Mouse (Mus musculus): ENCODE measurements around the gene Pde4d.

Pde4d gene

DNA sequence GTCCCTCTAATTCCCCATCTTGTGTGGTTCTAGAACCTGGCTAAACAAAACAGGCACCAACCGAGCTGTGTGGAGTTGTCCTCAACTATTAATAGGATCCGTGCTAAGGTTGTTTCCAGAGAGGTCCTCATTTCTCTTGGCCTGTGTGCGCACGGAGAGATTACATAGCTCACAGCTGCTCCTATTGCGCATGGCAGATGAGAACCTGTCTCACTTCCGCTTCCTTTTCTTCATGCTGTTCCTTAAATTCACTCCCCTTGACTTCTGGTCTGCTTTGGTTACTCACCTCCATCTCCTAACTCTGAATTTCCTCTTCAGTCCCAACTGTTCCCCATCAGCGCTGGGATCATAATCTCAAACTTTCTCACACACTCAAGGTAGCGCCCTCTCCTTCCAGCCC lies 956.6 kb downstream of the Pde4d start:
- no peak for DNase-seq (ENCODE audit: low spot score)

DNA sequence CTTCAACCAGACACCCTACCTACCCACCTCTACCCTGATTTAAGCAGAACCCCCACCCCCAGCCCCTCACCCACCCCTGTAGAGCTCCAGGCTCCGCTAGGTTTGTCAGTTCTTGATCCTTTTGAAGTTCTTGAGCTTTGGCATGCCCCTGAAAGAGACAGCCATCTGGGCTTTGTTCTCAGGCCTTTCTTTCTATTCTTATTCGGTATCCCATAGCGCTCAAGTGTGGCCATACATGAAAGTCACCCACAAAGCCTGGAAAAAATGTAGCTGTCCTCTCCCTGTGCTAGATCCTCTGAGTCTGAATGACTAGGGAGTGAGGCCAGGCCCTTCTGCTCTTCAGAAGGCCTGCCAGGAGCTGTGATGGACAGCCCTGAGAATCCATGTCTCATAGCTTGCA lies 957.6 kb downstream of the Pde4d start:
- no peak for DNase-seq (ENCODE audit: low spot score)

DNA sequence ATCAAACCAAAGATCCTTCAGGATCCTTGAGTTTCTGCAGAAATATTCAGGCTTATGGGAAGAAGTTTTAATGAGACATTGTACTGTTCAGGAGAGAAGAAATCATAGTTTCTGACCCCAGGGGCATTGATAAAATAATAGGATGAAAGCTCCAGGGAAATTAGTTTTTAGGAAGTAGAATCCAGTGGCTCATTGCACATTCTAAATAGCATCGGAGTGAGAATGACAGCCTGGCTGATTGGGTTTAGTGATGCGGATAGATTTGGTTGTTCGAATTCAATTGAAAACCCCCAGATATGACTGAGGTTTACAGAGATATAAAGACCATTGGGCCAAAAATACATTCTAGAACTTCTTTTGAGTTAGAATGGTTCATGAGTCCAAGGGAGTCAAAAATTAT lies 970.7 kb downstream of the Pde4d start:
- DNase-seq (ENCODE audit: low spot score) = no peak

- DNase-seq (ENCODE audit: low spot score) = no peak
Observed at GRCm38 (mm10) chr13:109424906-109425305, 975.2 kb downstream of the Pde4d start.

DNA sequence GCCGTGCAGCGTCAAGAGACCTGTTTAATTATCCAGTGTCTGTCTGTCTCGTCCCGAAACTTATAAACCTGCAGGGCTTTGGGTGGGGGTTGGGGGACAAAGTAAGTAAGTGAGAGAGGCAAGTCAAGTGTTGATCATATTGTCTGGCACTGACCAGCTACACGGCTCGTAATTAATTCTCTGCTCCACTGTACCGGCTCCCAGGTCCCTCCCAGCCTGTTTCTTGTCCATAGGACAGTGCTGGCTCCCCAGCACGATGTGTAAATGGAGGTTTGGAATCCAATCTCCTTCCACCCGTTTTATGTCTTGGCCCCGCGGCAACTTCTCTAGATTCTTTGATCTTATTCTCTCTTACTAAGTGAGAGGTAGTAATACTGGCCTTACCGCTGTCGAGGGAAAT lies 975.8 kb downstream of the Pde4d start:
- DNase-seq (ENCODE audit: low spot score) = no peak

DNA sequence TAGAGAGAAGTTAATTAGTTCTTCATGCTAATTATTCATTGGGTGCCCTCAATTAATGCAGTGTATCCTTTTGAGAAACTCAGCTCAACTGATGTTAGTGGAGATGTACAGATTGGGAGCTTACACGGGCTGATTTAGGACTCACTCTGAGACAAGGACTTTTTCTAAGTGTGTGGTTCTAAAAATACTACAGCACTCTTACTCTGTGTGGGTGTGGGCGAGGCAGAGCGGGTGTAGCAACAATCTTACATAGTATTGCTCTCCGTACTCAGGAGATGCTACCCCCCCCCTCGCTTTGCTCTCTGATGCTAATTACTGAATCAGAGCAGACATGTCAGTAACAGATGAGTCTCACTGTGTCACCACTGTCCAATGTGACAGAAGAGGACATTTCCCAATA lies 976.3 kb downstream of the Pde4d start:
- no peak for DNase-seq (ENCODE audit: low spot score)

GRCm38 (mm10) chr13:109427541-109427940 lies 977.8 kb downstream of the Pde4d start:
- no peak for DNase-seq (ENCODE audit: low spot score)

GRCm38 (mm10) chr13:109429544-109429943 lies 979.8 kb downstream of the Pde4d start:
- no peak for DNase-seq (ENCODE audit: low spot score)

DNA sequence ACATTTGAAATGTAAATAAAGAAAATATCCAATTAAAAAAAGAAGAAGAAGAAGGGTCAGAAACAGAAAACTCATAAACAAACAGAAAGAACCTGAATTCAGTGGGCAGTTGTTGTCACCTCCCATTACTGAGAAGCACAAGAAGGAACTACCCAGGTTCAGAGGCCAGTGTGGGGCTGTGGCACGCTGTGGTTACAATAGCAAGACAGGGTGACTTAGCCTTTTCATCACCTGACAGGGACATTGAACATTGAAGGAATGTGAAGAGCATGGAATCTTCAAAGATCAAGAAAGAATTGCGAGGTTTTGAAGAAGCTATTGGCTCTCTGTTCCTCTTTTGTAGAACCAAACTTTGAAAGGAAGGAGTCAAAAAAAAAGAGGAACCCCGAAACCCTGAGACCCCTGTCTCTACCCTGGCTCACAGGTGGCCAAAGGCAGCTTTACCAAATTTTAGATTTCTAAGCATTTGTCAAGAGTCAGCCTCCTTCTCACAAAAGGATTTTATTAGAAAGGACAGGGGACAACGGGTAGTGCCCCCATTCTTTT lies 987.6 kb downstream of the Pde4d start:
- DNase-seq (ENCODE audit: low spot score) = no peak

DNA sequence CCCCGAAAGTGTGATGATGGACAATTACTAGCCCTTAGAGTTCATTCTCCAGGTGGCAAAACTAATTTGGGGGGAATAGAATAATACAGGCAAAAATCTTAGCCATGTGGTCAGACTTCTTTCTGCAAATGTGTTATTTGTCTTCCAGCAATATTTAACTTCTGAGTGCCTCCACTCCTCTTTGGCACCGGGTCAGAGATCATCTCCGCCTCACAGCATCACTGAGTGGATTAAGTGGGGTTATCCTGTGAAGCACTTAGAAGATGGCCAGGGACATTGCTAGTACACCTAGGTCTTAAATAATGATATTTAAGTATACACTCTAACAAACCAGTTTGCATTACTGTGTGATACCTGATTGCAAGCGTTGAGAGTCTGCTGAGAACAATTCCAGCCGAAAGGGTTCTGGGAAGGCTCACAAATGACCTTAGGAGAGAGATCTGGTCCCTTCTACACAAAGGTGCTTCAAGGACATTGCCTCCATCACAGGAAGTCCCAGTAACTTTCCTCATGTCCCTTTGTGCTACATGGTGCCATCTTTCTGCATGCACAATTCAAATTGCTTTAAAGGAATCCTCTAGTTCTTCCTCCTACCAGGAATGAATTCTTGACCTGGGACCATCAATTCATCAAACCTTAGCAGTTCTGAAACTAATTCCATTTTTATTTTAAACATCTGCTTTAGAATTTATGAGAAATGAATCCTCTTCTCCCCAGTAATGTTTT lies 989.9 kb downstream of the Pde4d start:
- DNase-seq (ENCODE audit: low spot score) = no peak

DNA sequence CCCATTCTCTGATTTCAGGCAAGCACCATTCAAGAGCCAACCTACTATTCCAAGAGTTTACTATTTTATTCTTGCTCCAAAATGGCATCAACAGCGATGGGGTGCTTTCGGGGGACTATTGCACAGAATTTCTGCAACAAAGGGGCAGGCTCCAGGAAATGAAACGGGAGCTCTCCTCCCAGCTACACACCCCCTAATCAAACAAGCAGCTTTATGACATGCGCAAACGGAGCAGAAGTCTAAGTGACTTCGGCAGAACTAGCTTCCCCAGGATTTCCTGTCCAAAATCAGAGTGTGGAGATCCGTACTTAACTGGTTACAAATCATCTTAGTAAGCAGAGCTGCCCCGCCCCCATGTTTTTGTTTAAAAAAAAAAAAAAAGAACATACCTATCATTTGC lies 990.6 kb downstream of the Pde4d start:
- DNase-seq (ENCODE audit: low spot score) = no peak

DNA sequence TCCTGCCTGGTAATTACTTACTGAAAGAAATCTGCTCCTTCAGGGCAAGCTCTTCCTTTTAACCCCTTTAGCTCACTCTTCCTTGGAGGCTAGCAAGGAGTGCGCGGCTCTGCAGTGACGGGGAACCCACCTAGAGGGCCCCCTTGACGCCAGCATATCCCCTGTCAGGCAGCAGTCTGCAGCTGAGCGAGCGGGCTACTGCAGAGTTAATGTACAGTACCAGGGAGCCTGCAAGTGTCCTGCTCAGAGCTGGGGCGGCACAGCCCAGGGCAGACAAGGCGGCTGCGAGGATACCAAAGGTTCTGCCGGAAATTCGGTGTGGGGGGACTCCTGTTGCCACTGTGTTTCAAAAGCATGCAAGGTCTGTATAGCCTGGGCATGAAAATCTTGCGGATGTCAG lies 991.1 kb downstream of the Pde4d start:
- peak; percentile 2 for DNase-seq (ENCODE audit: low spot score)

DNA sequence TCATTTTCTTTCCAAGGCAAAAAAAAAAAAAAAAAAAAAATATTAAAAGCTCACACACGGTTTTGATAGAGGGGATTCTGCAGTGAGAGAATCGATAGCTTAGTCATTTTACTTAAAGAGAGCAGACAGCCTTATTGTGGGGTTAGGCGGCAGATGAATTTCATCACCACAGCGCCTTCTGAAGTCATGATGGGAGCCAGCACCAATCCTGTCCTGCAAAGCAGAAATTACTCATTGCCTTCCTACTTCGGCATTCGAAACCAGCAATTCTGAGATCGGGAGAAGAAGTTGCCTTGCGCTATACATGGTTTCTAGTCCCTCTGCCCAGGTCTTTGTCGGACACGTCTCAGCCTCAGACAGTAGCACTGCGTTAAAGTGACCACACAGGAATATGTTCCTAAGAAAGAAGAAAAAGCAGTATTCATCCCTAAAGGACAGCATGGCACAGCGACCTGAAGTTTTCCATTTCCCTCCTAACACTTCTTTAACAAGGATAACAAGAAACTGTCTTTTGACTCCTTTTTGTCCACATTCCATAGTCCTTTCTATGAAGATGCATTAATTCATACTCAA lies 991.7 kb downstream of the Pde4d start:
- DNase-seq (ENCODE audit: low spot score) = no peak

- no peak for DNase-seq (ENCODE audit: low spot score)
Observed at GRCm38 (mm10) chr13:109446138-109446537, 996.4 kb downstream of the Pde4d start.

DNA sequence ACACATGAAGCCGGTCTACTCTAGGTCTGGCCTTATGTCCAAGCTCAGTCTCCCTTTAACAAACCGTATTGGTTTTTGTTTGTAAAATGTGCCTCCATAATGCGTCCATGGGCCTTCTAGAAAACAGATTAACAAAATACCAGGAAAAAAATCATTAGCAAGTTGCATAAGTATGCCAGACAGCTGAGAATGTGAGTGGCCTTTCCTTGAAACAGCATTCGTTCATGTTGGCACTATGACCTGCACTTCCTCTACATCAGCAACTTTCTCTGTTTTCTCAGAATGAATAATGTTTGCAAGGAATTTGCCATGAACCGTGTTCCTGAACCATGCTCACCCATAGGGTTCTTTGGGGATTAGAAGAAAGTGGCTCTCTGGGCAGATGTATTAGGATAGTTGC lies 998.4 kb downstream of the Pde4d start:
- no peak for DNase-seq (ENCODE audit: low spot score)

- no peak for DNase-seq (ENCODE audit: low spot score)
Observed at GRCm38 (mm10) chr13:109474344-109474743, 1024.6 kb downstream of the Pde4d start.

DNA sequence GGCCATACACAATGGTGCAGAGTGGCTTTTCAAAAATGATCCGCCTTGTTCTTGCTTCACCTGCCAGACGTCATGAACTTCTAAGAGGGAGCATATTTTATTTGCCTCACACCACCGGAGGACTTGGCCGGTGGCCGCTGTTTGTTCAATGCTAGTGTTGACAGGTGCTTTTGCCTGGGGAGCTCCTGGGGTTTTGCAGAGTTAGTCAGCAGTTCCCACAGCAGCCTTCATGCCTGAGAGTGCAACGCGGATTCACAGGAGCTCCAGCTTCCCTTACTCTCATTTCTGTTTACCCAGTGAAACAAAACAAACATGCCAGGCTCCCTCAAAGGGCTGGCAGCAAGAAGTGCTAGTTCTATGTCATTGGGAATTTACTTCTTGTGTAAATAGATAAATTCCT lies 1031.7 kb downstream of the Pde4d start:
- DNase-seq (ENCODE audit: low spot score) = no peak

GRCm38 (mm10) chr13:109486166-109486565 lies 1036.4 kb downstream of the Pde4d start:
- no peak for DNase-seq (ENCODE audit: low spot score)

DNA sequence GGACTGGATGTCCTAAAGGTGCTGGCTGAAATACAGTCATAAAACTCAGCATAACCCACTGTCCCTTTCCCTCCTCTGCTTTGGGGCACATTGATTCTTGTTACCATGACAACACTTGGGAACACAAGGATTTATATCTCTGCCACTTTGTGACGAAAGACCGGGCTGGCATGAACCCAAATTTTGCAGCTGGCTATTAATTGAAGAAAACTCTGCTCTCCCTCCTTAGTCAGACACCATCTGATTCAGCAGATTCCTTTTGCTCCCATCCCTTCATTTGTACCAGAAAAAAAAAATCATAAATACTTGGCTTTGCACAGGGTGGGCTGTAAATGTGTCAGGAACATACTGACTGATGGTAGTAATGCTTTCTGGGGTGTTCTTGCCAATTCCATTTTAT lies 1037.6 kb downstream of the Pde4d start:
- DNase-seq (ENCODE audit: low spot score) = no peak

DNA sequence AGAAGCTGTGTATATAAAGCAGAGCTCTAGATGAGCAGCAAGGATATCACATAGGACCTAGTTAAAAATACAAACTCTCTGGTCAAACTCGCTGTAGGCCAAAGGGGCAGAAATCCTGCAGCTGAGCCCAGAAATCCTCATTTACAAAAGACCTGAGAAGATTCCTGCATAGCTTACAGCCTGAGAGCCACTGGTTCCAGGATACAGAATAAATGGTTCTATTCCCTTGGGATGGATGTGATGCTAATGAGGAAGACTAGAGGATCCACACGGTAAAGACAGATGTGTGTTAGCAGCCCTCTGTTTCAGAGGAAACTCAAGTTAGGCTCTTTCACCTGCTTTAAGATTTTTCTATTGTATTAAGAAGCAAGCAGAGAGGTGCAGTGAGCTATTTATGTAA lies 1041.1 kb downstream of the Pde4d start:
- DNase-seq (ENCODE audit: low spot score) = no peak

DNA sequence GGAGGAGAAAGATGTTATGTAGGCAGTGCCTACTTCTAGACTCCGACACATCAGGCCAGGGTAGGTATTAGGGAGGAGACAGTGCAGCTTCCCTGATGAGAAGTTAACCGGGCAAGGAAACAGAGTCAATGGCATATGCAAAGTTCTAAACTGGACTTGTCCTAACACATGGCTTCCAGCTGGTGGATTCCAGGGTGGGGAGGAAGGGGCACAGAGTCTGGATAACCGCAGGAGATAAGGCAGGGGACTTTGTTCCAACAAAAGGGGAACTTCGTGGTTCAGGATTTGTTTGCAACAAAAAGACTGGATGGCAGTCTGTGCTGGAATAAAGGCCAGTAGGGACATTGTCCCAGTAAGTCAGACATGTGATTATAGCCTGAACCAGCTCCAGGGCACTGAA lies 1042.1 kb downstream of the Pde4d start:
- DNase-seq (ENCODE audit: low spot score) = no peak

DNA sequence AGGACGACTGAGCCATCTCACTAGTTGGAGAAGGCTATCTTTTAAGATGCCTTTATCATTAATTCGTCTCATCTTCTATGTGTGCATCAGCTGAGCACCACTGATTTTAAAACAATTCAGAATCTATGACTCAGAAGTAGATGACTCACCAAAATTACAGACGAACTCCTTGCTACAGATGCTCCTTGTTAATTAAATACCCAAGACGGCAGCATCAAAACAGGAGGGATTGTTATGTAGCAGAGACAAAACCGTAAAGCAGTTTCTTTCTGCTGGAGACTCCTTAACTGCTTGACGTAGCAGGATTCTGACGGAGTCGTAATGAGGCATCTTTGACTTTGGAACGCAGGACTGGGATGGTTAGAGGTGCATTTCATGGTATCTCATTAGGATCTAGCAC lies 1050.6 kb downstream of the Pde4d start:
- no peak for DNase-seq (ENCODE audit: low spot score)

GRCm38 (mm10) chr13:109502796-109503195 lies 1053.0 kb downstream of the Pde4d start:
- no peak for DNase-seq (ENCODE audit: low spot score)

DNA sequence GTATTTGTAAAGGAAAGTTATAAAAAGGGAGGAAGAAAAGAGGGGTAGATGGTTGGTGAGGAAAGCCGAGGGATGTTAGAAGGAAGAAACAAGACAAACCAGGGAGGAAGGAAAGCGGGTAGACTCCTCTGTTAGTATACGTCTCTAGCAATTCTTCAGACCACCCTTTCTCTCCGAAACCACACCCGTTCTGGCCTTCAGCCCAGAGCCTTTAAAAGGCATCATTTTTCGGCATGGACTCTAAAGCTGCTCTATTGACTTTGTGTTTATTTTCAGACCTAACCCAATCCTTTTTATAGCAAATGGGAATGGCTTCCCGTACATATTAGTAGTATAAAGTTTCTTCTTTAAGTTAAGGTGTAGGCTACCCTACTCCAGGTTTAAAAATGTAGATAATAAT lies 1057.0 kb downstream of the Pde4d start:
- DNase-seq (ENCODE audit: low spot score) = no peak
